Mouse (Mus musculus): Measurements from ENCODE around the gene Rims1. TPM values are rescaled to one million over a fixed set of nuclear protein-coding genes. Genes with fewer than 3 reads are reported as not detected.
A peak's percentile ranks its signal among the peaks of the same experiment; 100 is the strongest.

The Rims1 gene
- polyA plus RNA-seq, 1 experiment from 2014 or later, result 7.5 TPM

DNA sequence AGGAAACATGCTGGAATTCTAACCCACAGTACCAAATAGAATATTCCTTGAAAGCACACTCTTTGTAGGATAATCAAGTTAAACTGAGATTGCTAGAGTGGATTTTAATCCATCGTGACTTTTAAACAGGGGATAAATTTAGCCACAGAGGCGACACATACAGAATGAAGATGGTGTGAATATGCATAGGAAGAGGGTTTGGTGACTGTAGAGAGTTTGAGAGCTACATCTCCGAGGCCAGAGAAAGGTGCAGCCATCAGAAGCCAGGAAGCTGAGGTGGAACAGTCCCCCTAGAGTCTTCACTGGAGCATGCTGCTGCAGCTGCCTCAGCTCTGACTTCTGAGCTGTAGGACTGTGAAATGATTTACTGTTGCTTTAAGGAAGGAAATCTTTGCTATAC lies 179.5 kb downstream of the Rims1 start:
- Histone ChIP-seq H3K9me3 (ENCODE audit: control insufficient read depth, low read length) (no peaks in the 10 kb centered on the region), H3K36me3 (ENCODE audit: control insufficient read depth, insufficient read depth, low read length) (no peaks in the 10 kb centered on the region), H3K4me1 (ENCODE audit: control insufficient read depth, insufficient read depth, low read length) (0 out of 2 replicates have a peak, but pooled peaks cover 3% of the 10 kb centered on the region), H3K4me2 (ENCODE audit: low read depth, low read length) (no peak overlapping the region), H3K27me3 (replicated peaks; ENCODE audit: control insufficient read depth, insufficient read depth, low read length) (no peaks in the 10 kb centered on the region), H3K4me3 (ENCODE audit: low read length) (no peak overlapping the region), H3K27ac (ENCODE audit: low read length) (no peak overlapping the region), H3K9ac (ENCODE audit: low read depth, low read length) (no peak overlapping the region)
- ATAC-seq, result no peak
- WGBS, result 64% methylated on average over 3 of the region's 3 CpGs

DNA sequence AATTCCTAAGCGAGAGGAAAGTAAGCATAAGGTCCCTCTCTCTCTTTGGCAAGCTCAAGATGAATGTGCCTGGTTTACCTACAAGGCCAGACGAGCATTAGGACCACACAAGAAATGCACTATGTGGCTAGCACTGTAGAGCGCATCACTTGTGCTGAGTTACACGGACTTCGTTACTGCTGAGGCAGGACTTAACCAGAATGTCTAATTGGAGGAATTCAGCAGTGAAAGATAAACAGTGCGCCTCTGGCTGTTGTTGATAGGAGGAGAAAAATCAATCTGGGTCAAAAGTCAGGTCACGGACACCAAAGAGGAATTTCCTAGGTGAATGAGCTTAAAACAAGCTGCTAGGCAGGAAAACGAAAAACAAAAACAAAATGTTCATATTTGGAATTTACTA lies 185.0 kb downstream of the Rims1 start:
- ATAC-seq, result no peak
- H3K9me3 ChIP-seq (ENCODE audit: control insufficient read depth, low read length), result no peaks in the 10 kb centered on the region
- no peak overlapping the region for H3K9ac ChIP-seq (ENCODE audit: low read depth, low read length)
- H3K27ac ChIP-seq (ENCODE audit: low read length), result no peak overlapping the region
- no peaks in the 10 kb centered on the region for H3K36me3 ChIP-seq (ENCODE audit: control insufficient read depth, insufficient read depth, low read length)
- H3K4me2 ChIP-seq (ENCODE audit: low read depth, low read length), result no peak overlapping the region
- H3K4me1 ChIP-seq (ENCODE audit: control insufficient read depth, insufficient read depth, low read length), result no peaks in the 10 kb centered on the region
- H3K27me3 ChIP-seq (replicated peaks; ENCODE audit: control insufficient read depth, insufficient read depth, low read length), result no peaks in the 10 kb centered on the region
- no peak overlapping the region for H3K4me3 ChIP-seq (ENCODE audit: low read length)
- 42% methylated on average over 8 of the region's 8 CpGs for WGBS

DNA sequence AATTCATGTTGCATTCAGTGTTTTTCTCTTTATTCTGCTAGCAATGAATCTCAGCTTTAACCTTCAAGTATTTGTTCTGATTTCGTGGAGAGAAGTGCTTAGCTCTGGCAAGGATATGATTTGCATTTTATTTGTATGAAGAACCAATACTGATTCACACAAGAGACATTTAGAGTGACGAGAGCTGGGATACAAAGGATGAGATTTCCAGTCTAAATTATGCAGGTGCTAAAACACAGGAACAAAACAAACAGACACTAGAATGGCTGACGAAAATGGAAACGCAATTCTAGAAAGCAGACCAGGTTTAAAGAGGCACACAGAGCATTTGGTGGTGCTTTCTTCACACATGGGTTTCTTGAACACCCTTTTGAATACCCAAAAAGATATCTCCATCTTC lies 190.2 kb downstream of the Rims1 start:
- Histone ChIP-seq H3K9me3 (ENCODE audit: control insufficient read depth, low read length) (no peaks in the 10 kb centered on the region), H3K4me2 (ENCODE audit: low read depth, low read length) (no peak overlapping the region), H3K4me1 (ENCODE audit: control insufficient read depth, insufficient read depth, low read length) (no peaks in the 10 kb centered on the region), H3K36me3 (ENCODE audit: control insufficient read depth, insufficient read depth, low read length) (no peaks in the 10 kb centered on the region), H3K9ac (ENCODE audit: low read depth, low read length) (no peak overlapping the region), H3K27ac (ENCODE audit: low read length) (no peak overlapping the region), H3K27me3 (replicated peaks; ENCODE audit: control insufficient read depth, insufficient read depth, low read length) (no peaks in the 10 kb centered on the region), H3K4me3 (ENCODE audit: low read length) (no peak overlapping the region)
- WGBS, result 73% methylated on average over 4 of the region's 4 CpGs
- ATAC-seq, result no peak

DNA sequence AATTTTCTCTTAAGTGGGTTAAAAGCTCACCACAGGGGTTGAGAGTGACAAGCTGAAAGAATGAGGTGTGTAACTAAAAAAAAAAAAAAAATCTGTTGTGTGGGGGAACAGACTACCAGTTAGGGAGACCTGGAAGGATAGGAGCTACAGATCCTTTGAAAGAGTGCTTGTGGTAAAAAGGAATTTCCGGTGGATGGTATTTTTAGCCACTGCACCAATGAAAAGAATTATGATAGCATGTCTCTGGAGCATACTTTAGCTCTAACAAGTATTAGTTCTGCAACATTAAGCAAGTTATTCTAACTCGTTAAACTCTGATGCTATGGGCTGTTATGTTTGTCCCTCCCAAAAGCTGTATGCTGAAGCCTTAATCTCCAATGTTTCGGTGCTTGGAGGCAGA lies 192.2 kb downstream of the Rims1 start:
- Histone ChIP-seq H3K4me2 (ENCODE audit: low read depth, low read length) (no peak overlapping the region), H3K9ac (ENCODE audit: low read depth, low read length) (no peak overlapping the region), H3K4me1 (ENCODE audit: control insufficient read depth, insufficient read depth, low read length) (no peaks in the 10 kb centered on the region), H3K36me3 (ENCODE audit: control insufficient read depth, insufficient read depth, low read length) (no peaks in the 10 kb centered on the region), H3K27ac (ENCODE audit: low read length) (no peak overlapping the region), H3K9me3 (ENCODE audit: control insufficient read depth, low read length) (no peaks in the 10 kb centered on the region), H3K27me3 (replicated peaks; ENCODE audit: control insufficient read depth, insufficient read depth, low read length) (no peaks in the 10 kb centered on the region), H3K4me3 (ENCODE audit: low read length) (no peak overlapping the region)
- WGBS, result 79% methylated on average over 3 of the region's 3 CpGs
- ATAC-seq, result no peak

DNA sequence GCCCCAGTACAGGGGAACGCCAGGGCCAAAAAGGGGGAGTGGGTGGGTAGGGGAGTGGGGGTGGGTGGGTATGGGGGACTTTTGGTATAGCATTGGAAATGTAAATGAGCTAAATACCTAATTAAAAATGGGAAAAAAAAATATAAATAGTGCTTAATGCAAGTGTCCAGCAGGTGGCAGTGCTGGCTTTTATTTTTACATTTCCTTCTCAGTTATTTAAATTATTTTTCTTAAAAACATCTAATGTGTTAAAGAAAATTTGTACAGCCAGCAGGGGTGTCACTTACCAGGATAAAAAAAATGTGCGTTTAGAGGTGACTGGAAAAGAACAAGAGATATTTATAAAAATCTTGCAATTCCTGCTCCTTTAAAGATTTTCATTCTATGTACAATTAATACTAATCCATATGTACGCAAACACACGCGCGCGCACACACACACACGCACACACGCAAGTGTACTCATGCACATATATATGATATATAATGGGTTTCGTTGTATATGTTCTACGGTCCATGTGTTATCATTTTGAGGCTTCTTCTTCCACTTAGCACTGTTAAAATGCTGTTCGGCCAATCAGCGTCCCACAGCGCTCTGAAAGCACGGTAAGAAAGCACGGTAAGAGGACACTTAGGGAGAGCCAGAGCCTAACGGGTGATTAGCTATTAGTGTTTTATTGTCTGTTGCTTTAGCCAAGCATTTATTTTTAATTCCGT lies 201.3 kb downstream of the Rims1 start:
- no peaks in the 10 kb centered on the region for H3K4me1 ChIP-seq (ENCODE audit: control insufficient read depth, insufficient read depth, low read length)
- no peaks in the 10 kb centered on the region for H3K36me3 ChIP-seq (ENCODE audit: control insufficient read depth, insufficient read depth, low read length)
- H3K9ac ChIP-seq (ENCODE audit: low read depth, low read length), result no peak overlapping the region
- no peaks in the 10 kb centered on the region for H3K27me3 ChIP-seq (replicated peaks; ENCODE audit: control insufficient read depth, insufficient read depth, low read length)
- no peak overlapping the region for H3K4me2 ChIP-seq (ENCODE audit: low read depth, low read length)
- H3K9me3 ChIP-seq (ENCODE audit: control insufficient read depth, low read length), result no peaks in the 10 kb centered on the region
- no peak overlapping the region for H3K27ac ChIP-seq (ENCODE audit: low read length)
- no peak overlapping the region for H3K4me3 ChIP-seq (ENCODE audit: low read length)
- ATAC-seq, result no peak
- 54% methylated on average over 18 of the region's 18 CpGs for WGBS

DNA sequence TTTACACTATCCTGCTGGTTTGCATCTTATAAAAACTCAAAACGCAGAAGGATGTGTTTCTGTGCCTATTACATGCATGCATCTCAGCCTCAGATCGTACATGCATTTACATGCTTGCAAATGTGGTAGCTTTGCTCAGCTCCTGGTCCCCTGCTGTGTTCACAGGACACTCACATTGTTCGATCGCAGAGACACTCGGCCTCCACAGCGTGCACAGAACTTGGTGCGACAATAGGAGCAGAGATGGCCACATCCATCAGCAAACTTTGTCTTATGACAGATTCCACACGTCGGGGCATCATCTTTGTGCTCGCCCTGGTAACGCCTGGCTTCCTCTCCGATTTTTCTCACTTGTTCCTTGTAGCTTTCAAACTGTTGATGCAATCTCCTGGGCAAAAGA lies 209.6 kb downstream of the Rims1 start:
- no peaks in the 10 kb centered on the region for H3K9me3 ChIP-seq (ENCODE audit: control insufficient read depth, low read length)
- H3K27me3 ChIP-seq (replicated peaks; ENCODE audit: control insufficient read depth, insufficient read depth, low read length), result no peaks in the 10 kb centered on the region
- no peaks in the 10 kb centered on the region for H3K36me3 ChIP-seq (ENCODE audit: control insufficient read depth, insufficient read depth, low read length)
- no peak overlapping the region for H3K4me2 ChIP-seq (ENCODE audit: low read depth, low read length)
- H3K27ac ChIP-seq (ENCODE audit: low read length), result no peak overlapping the region
- ATAC-seq, result no peak
- H3K9ac ChIP-seq (ENCODE audit: low read depth, low read length), result no peak overlapping the region
- 0 out of 2 replicates have a peak, but pooled peaks cover 2% of the 10 kb centered on the region for H3K4me1 ChIP-seq (ENCODE audit: control insufficient read depth, insufficient read depth, low read length)
- whole genome bisulfite sequencing, result 74% methylated on average over 12 of the region's 12 CpGs
- no peak overlapping the region for H3K4me3 ChIP-seq (ENCODE audit: low read length)

DNA sequence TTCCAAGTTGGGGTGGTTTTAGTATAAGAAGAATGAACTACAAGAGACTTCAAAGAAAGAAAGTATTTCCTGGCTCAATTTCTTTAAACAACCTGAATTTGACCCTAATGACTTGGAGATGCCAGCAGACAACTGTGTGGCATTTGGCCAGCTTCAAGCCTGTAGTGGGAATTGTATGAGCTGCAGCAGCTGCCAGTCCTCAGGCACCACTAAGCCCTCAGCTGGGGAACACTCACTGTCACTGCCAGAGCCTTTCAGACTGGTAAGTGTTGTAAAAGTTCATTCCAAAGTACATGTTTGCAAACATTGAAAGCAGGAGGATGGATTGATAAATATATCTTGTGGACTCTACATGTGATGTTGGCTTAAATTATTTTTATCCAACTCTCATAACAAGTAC lies 211.0 kb downstream of the Rims1 start:
- no peak overlapping the region for H3K27ac ChIP-seq (ENCODE audit: low read length)
- H3K9me3 ChIP-seq (ENCODE audit: control insufficient read depth, low read length), result no peaks in the 10 kb centered on the region

DNA sequence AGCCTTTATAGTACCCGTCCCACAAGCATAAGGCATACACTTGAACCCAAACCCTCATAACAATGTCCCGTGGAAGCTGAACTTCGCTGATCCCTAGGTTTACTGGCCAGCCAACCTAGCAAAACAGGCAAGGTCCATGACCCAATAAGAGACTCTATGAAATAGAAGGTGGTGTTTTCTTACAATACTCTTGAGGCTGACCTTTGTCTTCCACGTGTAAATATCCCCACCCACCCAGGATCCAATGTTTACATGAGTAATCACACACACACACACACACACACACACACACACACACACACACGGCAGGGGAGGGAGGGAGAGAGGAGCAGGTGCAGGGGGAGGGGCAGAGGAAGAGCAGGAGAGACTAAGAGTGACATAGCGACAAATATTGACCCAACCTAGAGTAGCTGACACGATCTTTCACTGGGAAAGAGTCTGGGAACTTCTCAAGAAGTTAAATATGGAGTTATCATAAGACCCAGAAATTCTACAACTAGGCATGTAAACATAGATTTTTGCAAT lies 217.9 kb downstream of the Rims1 start:
- no peaks in the 10 kb centered on the region for H3K9me3 ChIP-seq (ENCODE audit: control insufficient read depth, low read length)
- H3K27ac ChIP-seq (ENCODE audit: low read length), result no peak overlapping the region
- 50% methylated on average over 7 of the region's 7 CpGs for WGBS
- H3K9ac ChIP-seq (ENCODE audit: low read depth, low read length), result no peak overlapping the region
- no peaks in the 10 kb centered on the region for H3K27me3 ChIP-seq (replicated peaks; ENCODE audit: control insufficient read depth, insufficient read depth, low read length)
- H3K36me3 ChIP-seq (ENCODE audit: control insufficient read depth, insufficient read depth, low read length), result no peaks in the 10 kb centered on the region
- ATAC-seq, result 0 out of 2 replicates have a peak, but pooled peaks have one; percentile 38
- H3K4me1 ChIP-seq (ENCODE audit: control insufficient read depth, insufficient read depth, low read length), result no peaks in the 10 kb centered on the region
- H3K4me3 ChIP-seq (ENCODE audit: low read length), result no peak overlapping the region
- H3K4me2 ChIP-seq (ENCODE audit: low read depth, low read length), result no peak overlapping the region

More for the DNA sequence above, 211.0 kb downstream of the Rims1 start:
- no peak for ATAC-seq
- 0 out of 2 replicates have a peak, but pooled peaks cover 2% of the 10 kb centered on the region for H3K4me1 ChIP-seq (ENCODE audit: control insufficient read depth, insufficient read depth, low read length)
- no peaks in the 10 kb centered on the region for H3K36me3 ChIP-seq (ENCODE audit: control insufficient read depth, insufficient read depth, low read length)
- no peak overlapping the region for H3K9ac ChIP-seq (ENCODE audit: low read depth, low read length)
- H3K4me3 ChIP-seq (ENCODE audit: low read length), result no peak overlapping the region
- H3K4me2 ChIP-seq (ENCODE audit: low read depth, low read length), result no peak overlapping the region
- H3K27me3 ChIP-seq (replicated peaks; ENCODE audit: control insufficient read depth, insufficient read depth, low read length), result no peaks in the 10 kb centered on the region

DNA sequence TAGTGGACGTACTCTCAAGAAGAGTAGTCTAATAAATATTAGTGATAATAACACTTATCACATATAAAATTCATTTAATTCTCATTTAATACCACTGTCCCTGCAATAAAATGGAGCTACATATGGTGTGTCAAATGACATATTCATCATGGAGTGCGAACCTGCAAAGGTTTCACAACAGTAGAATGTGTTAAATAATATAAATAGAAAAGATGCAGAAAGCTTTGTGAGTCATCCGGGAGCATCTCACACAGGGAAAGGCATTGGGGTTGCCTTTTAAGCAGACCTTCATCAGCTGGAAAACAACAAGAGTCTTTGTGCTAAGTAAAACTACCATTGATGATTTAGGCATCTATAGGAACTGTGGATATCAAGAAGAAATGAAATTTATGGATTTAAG lies 220.2 kb downstream of the Rims1 start:
- H3K4me3 ChIP-seq (ENCODE audit: low read length), result no peak overlapping the region
- no peaks in the 10 kb centered on the region for H3K9me3 ChIP-seq (ENCODE audit: control insufficient read depth, low read length)
- ATAC-seq, result no peak
- no peaks in the 10 kb centered on the region for H3K36me3 ChIP-seq (ENCODE audit: control insufficient read depth, insufficient read depth, low read length)
- no peak overlapping the region for H3K9ac ChIP-seq (ENCODE audit: low read depth, low read length)
- WGBS, result 74% methylated on average over 3 of the region's 3 CpGs
- H3K4me1 ChIP-seq (ENCODE audit: control insufficient read depth, insufficient read depth, low read length), result no peaks in the 10 kb centered on the region
- H3K27me3 ChIP-seq (replicated peaks; ENCODE audit: control insufficient read depth, insufficient read depth, low read length), result no peaks in the 10 kb centered on the region
- no peak overlapping the region for H3K4me2 ChIP-seq (ENCODE audit: low read depth, low read length)
- H3K27ac ChIP-seq (ENCODE audit: low read length), result no peak overlapping the region

DNA sequence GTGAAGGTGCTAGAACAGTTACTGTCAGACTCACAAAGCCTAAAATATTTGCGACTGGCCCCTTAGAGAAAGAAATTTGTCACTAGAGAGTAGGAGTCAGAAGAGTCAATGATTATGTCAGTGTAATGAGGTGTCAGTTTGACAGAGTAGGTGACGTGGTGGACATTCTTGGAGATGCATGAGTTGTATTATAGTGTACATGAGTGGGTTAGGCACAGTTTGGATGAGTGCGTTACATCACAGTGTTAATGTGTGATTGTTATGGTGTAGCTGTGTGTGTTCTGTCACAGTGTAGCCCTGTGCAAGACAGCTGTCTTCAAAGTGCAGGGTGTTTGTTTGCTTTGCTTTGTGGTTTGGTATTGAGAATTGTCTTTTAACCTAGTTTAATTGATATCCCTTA lies 226.3 kb downstream of the Rims1 start:
- H3K36me3 ChIP-seq (ENCODE audit: control insufficient read depth, insufficient read depth, low read length), result no peaks in the 10 kb centered on the region
- H3K27me3 ChIP-seq (replicated peaks; ENCODE audit: control insufficient read depth, insufficient read depth, low read length), result no peaks in the 10 kb centered on the region
- no peak overlapping the region for H3K4me3 ChIP-seq (ENCODE audit: low read length)
- no peaks in the 10 kb centered on the region for H3K9me3 ChIP-seq (ENCODE audit: control insufficient read depth, low read length)
- no peaks in the 10 kb centered on the region for H3K4me1 ChIP-seq (ENCODE audit: control insufficient read depth, insufficient read depth, low read length)
- no peak overlapping the region for H3K9ac ChIP-seq (ENCODE audit: low read depth, low read length)
- 86% methylated on average over 3 of the region's 3 CpGs for WGBS
- H3K27ac ChIP-seq (ENCODE audit: low read length), result no peak overlapping the region
- no peak overlapping the region for H3K4me2 ChIP-seq (ENCODE audit: low read depth, low read length)
- no peak for ATAC-seq
